Mouse (Mus musculus): ENCODE results near the gene Gm20388. TPM values are rescaled to one million over a fixed set of nuclear protein-coding genes. Genes with fewer than 3 reads are reported as not detected.

The Gm20388 gene
- total and polyA plus RNA-seq, 2 experiments from 2014 or later: 51.3 TPM; not detected in 1

DNA sequence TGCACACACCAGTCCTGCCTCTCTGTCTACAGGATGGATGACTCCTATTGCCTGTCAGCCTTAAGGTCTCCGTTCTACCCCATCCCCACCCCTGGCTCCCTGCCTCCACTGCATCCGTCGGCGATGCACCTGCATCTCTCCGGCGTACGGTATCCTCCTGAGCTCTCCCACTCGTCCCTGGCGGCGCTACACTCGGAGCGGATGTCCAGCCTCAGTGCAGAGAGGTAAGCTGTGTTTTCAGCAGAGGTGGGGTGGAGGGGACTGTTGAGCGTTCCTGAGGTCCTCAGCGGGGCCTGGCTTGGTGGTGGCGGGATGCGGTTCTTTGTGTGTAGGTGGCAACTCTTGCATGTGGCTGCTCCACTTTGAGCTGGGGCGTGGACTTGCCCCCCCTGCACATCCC, 657.1 kb downstream of the Gm20388 start:
- Histone ChIP-seq H3K9ac (no peak overlapping the region), H3K27ac (ENCODE audit: low read depth, low read length) (no peak overlapping the region), H3K9me3 (ENCODE audit: low read length) (no peaks in the 10 kb centered on the region), H3K36me3 (ENCODE audit: insufficient read depth) (peaks cover 58% of the 10 kb centered on the region), H3K27me3 (ENCODE audit: insufficient read depth, low read length) (no peaks in the 10 kb centered on the region), H3K4me3 (ENCODE audit: low read depth, low read length) (no peak overlapping the region), H3K4me1 (ENCODE audit: insufficient read depth) (peaks cover 9% of the 10 kb centered on the region; the same call in 1 of the 2 replicates), H3K4me2 (ENCODE audit: low read depth) (no peak overlapping the region)
- no peak for DNase-seq
- no peak for ATAC-seq
- WGBS: 98% methylated on average over 17 of the region's 17 CpGs
- no peak for TF ChIP-seq CTCF (IDR thresholded peaks at IDR 0.05; ENCODE audit: low read depth)

DNA sequence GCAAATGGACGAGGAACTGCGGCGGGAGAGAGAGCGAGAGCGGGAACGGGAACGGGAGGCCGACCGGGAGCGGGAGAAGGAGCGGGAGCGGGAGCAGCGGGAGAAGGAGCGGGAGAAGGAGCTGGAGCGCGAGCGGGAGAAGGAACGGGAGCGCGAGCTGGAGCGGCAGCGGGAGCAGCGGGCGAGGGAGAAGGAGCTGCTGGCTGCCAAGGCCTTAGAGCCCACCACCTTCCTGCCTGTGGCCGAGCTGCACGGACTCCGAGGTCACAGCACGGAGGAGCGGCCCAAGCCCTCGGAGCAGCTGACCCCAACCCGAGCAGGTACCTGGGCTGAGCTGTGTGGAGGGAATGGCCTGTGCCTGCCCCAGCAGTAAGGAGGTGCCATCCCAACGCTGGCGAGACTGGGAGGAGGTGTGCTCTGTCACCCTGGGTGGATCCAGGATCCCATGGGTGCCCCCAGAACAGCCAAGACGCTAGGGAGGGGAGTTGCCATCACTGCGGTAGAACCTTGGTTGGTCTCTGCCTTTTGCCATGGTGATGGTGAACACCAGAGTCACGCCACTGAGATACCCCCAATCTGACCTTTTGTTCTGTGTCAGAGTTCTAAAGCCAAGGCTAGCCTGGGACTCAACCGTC, 657.6 kb downstream of the Gm20388 start:
- Histone ChIP-seq H3K27ac (ENCODE audit: low read depth, low read length) (no peak overlapping the region), H3K27me3 (ENCODE audit: insufficient read depth, low read length) (no peaks in the 10 kb centered on the region), H3K4me2 (ENCODE audit: low read depth) (no peak overlapping the region), H3K36me3 (ENCODE audit: insufficient read depth) (peaks cover 64% of the 10 kb centered on the region), H3K4me1 (ENCODE audit: insufficient read depth) (peaks cover 7% of the 10 kb centered on the region; the same call in 1 of the 2 replicates), H3K9ac (no peak overlapping the region), H3K9me3 (ENCODE audit: low read length) (no peaks in the 10 kb centered on the region), H3K4me3 (ENCODE audit: low read depth, low read length) (no peak overlapping the region)
- ATAC-seq (no peak), DNase-seq (no peak)
- WGBS: 96% methylated on average over 37 of the region's 37 CpGs
- no peak for TF ChIP-seq CTCF (IDR thresholded peaks at IDR 0.05; ENCODE audit: low read depth)

DNA sequence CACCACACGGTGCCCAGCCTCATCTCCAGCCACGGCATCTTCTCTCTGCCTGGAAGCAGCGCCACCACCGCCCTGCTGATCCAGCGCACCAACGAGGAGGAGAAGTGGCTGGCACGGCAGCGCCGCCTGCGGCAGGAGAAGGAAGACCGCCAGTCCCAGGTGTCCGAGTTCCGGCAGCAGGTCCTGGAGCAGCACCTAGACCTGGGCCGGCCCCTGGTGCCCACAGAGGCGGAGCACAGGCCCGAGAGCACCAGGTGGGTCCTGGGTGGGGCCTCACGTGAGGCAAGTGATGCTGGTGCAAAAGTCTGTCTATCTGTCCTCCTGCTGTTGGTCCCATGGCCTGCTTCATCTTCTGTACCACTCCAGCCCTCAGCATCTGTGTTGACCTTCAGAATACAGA, 658.5 kb downstream of the Gm20388 start:
- no peak overlapping the region for H3K4me3 ChIP-seq (ENCODE audit: low read depth, low read length)
- TF ChIP-seq CTCF (IDR thresholded peaks at IDR 0.05; ENCODE audit: low read depth): no peak
- WGBS: 93% methylated on average over 17 of the region's 17 CpGs
- ATAC-seq: no peak
- no peaks in the 10 kb centered on the region for H3K9me3 ChIP-seq (ENCODE audit: low read length)
- H3K4me2 ChIP-seq (ENCODE audit: low read depth): no peak overlapping the region
- no peak for DNase-seq
- no peaks in the 10 kb centered on the region for H3K4me1 ChIP-seq (ENCODE audit: insufficient read depth)
- no peak overlapping the region for H3K27ac ChIP-seq (ENCODE audit: low read depth, low read length)
- H3K9ac ChIP-seq: no peak overlapping the region
- H3K36me3 ChIP-seq (ENCODE audit: insufficient read depth): peaks cover 72% of the 10 kb centered on the region
- no peaks in the 10 kb centered on the region for H3K27me3 ChIP-seq (ENCODE audit: insufficient read depth, low read length)

DNA sequence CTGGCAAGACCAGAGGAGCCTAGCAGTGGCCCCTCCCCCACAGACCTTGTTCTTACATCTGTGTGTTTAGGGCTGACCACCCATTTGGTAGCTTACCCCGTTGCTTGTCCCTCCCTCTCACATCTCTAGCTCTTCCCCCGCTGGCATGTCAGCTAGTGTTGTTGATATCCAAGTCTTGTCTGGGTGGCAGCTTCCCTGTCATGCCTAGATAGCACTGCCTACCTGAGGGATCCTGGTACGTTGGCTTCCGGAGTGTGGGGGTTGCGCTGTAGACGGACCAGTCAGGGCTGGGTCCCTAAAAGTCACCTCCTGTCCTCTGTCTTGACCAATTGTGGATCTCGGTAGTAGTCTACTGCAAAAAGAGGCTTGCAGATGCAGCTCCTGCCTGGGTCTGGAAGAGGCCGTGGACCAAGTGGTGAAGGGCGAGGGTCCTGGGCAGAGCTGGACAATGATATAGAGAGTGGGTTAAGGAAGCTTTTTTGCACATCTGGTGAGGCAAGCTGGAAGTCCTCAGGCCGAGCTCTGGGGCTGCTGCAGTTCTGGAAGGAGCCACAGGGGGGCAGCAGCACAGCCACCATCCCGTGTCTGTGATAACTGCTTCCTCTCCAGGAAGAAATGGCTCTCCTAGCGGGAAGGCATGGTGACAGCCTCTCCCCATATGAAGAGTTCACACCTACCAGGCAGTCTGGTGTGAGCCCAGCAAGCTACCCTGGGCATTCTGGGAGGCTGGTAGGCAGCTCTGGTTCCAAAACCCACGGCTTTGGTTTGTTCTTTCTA, 659.5 kb downstream of the Gm20388 start:
- peak; percentile 86 for DNase-seq
- Histone ChIP-seq H3K4me3 (ENCODE audit: low read depth, low read length) (no peak overlapping the region), H3K36me3 (ENCODE audit: insufficient read depth) (peaks cover 82% of the 10 kb centered on the region), H3K4me2 (ENCODE audit: low read depth) (no peak overlapping the region), H3K27me3 (ENCODE audit: insufficient read depth, low read length) (no peaks in the 10 kb centered on the region), H3K9ac (no peak overlapping the region), H3K4me1 (ENCODE audit: insufficient read depth) (no peaks in the 10 kb centered on the region), H3K9me3 (ENCODE audit: low read length) (no peaks in the 10 kb centered on the region), H3K27ac (ENCODE audit: low read depth, low read length) (peak overlapping the region; percentile 57)
- TF ChIP-seq CTCF (IDR thresholded peaks at IDR 0.05; ENCODE audit: low read depth): peak; percentile 94
- 50% methylated on average over 13 of the region's 13 CpGs for WGBS
- peak; percentile 72 for ATAC-seq

DNA sequence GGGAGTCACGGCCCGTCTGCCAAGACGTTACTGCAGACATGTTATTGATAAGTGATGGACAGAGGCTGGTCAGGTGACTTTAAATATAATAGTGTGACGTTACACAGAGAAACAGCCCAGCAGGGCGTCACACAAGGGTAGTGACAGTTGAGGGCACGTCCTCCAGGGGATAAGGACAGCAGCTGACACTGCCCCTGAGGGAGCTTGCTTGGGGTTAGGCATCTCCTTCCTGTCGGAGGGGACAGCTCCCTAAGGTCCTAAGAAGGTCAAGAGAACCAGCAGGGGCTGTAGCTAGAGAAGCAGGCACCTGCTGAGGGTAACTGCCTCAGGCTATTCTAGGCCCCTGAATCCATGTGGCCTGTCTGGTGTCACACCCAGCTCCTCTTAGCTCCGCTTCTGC, 660.9 kb downstream of the Gm20388 start:
- DNase-seq (no peak), ATAC-seq (no peak)
- Histone ChIP-seq H3K4me2 (ENCODE audit: low read depth) (no peak overlapping the region), H3K4me1 (ENCODE audit: insufficient read depth) (no peaks in the 10 kb centered on the region), H3K27ac (ENCODE audit: low read depth, low read length) (no peak overlapping the region), H3K4me3 (ENCODE audit: low read depth, low read length) (no peak overlapping the region), H3K9ac (no peak overlapping the region), H3K36me3 (ENCODE audit: insufficient read depth) (peaks cover 94% of the 10 kb centered on the region), H3K9me3 (ENCODE audit: low read length) (no peaks in the 10 kb centered on the region), H3K27me3 (ENCODE audit: insufficient read depth, low read length) (no peaks in the 10 kb centered on the region)
- TF ChIP-seq CTCF (IDR thresholded peaks at IDR 0.05; ENCODE audit: low read depth): no peak
- 80% methylated on average over 8 of the region's 8 CpGs for WGBS

DNA sequence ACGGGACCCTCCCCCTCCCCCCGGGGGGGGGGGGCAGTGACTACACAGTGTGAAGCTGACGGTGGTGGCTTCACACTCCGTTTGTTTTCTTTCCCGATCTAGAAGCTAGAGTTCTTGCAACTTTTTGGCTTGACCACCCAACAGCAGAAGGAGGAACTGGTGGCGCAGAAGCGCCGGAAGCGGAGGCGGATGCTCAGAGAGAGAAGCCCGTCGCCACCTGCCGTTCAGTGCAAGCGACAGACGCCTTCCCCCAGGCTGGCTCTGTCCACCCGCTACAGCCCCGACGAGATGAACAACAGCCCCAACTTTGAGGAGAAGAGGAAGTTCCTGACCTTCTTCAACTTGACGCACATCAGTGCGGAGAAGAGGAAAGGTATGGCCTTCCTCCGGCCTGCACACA, 661.9 kb downstream of the Gm20388 start:
- DNase-seq (no peak), ATAC-seq (no peak)
- Histone ChIP-seq H3K27me3 (ENCODE audit: insufficient read depth, low read length) (no peaks in the 10 kb centered on the region), H3K36me3 (ENCODE audit: insufficient read depth) (peaks cover 91% of the 10 kb centered on the region), H3K27ac (ENCODE audit: low read depth, low read length) (no peak overlapping the region), H3K9me3 (ENCODE audit: low read length) (no peaks in the 10 kb centered on the region), H3K4me1 (ENCODE audit: insufficient read depth) (no peaks in the 10 kb centered on the region), H3K4me2 (ENCODE audit: low read depth) (no peak overlapping the region), H3K9ac (no peak overlapping the region), H3K4me3 (ENCODE audit: low read depth, low read length) (no peak overlapping the region)
- WGBS: 67% methylated on average over 21 of the region's 21 CpGs
- TF ChIP-seq CTCF (IDR thresholded peaks at IDR 0.05; ENCODE audit: low read depth): 0 out of 2 replicates have a peak, but pooled peaks have one; percentile 5

DNA sequence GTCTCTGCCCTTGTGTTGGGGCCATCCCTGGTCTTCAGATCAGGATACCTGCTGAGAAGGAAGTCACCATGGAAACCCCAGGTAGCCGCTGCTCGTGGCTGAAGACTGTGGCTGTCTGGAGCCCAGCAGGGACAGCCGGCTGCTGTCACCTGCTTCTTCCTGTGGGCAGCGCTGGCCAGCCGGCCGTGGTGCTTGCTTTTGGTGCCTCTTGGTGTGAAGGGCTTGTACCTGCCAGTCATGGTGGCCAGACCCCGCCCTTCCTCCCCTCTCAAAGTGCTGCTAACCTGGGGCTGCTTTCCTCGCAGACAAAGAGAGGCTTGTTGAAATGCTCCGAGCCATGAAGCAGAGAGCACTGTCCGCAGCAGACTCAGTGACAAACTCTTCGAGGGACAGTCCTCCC, 663.2 kb downstream of the Gm20388 start:
- Histone ChIP-seq H3K27me3 (ENCODE audit: insufficient read depth, low read length) (no peaks in the 10 kb centered on the region), H3K4me3 (ENCODE audit: low read depth, low read length) (no peak overlapping the region), H3K4me1 (ENCODE audit: insufficient read depth) (no peaks in the 10 kb centered on the region), H3K9me3 (ENCODE audit: low read length) (no peaks in the 10 kb centered on the region), H3K4me2 (ENCODE audit: low read depth) (no peak overlapping the region), H3K27ac (ENCODE audit: low read depth, low read length) (no peak overlapping the region), H3K9ac (no peak overlapping the region), H3K36me3 (ENCODE audit: insufficient read depth) (peaks cover 88% of the 10 kb centered on the region)
- ATAC-seq (no peak), DNase-seq (no peak)
- 67% methylated on average over 11 of the region's 11 CpGs for WGBS
- TF ChIP-seq CTCF (IDR thresholded peaks at IDR 0.05; ENCODE audit: low read depth): no peak

Measured in forebrain, postnatal 0 days (tissue).